Mouse (Mus musculus) midbrain, embryonic 14.5 days (tissue): ENCODE data around the gene Nrip2. TPM values are rescaled to one million over a fixed set of nuclear protein-coding genes. Genes with fewer than 3 reads are reported as not detected.
A peak's percentile ranks its signal among the peaks of the same experiment; 100 is the strongest.
"Not testable (repeated sequence)": the region's sequence is repeated elsewhere in the genome, so short reads cannot be mapped to it uniquely, and the experiment has no call there.

Source experiments
- ATAC-seq: fragments of 200-750 bp; cut with Nextera tagmentation; 2 replicates; pipeline ENCODE4 v1.8.0; 2017; ENCODE audit warnings: moderate number of reproducible peaks, moderate library complexity; ENCODE audit not compliant: low FRiP score, low TSS enrichment
- DNase-seq: peaks from one replicate; pipeline ENCODE4 v3.0.0-alpha.2; 2015
- H3K27ac ChIP-seq: fragments of 300-500 bp; sonication (generic); replicated peaks from 2 replicates; pipeline ENCODE4 v1.5.1; 2014; ENCODE audit warnings: mild to moderate bottlenecking, low read depth, low read length, moderate library complexity
- H3K27me3 ChIP-seq: fragments of 300-500 bp; sonication (generic); 2 replicates; pipeline ENCODE4 v1.6.1; 2014; ENCODE audit warnings: low read length, control low read depth, mixed read lengths; ENCODE audit not compliant: control insufficient read depth, insufficient read depth
- H3K36me3 ChIP-seq: fragments of 300-500 bp; sonication (generic); 2 replicates; pipeline ENCODE4 v1.6.1; 2014; ENCODE audit warnings: low read length, control low read depth; ENCODE audit not compliant: control insufficient read depth, insufficient read depth
- H3K4me1 ChIP-seq: fragments of 300-500 bp; sonication (generic); 2 replicates; pipeline ENCODE4 v1.6.1; 2014; ENCODE audit warnings: mild to moderate bottlenecking, antibody characterized with exemption, low read length, control low read depth; ENCODE audit not compliant: control insufficient read depth, insufficient read depth
- H3K4me2 ChIP-seq: fragments of 300-500 bp; sonication (generic); 2 replicates; pipeline ENCODE4 v1.6.1; 2014; ENCODE audit warnings: mild to moderate bottlenecking, low read length, moderate library complexity
- H3K4me3 ChIP-seq: fragments of 300-500 bp; sonication (generic); replicated peaks from 2 replicates; pipeline ENCODE4 v1.5.1; 2014; ENCODE audit warnings: low read depth, low read length
- H3K9ac ChIP-seq: fragments of 300-500 bp; sonication (generic); replicated peaks from 2 replicates; pipeline ENCODE4 v1.6.1; 2014; ENCODE audit warnings: mild to moderate bottlenecking, low read length, moderate library complexity
- H3K9me3 ChIP-seq: fragments of 300-500 bp; sonication (generic); 2 replicates; pipeline ENCODE4 v1.6.1; 2016; ENCODE audit warnings: low read length, control low read depth, mixed read lengths; ENCODE audit not compliant: control insufficient read depth
- WGBS: fragments of 180-500 bp; shearing (Covaris S2); extraction: QIAGEN DNeasy Blood & Tissue Kit; methylation state at CpG from one replicate; pipeline ENCODE4 v1.1.7; 2014; 5-methylcytosine and 5-hydroxymethylcytosine counted together
- polyA plus RNA-seq: library from polyadenylated mRNA; unstranded; fragments of >200 nt; fragmentation: Nextera tagmentation; extraction: Ambion mirVana; gene quantifications from 2 replicates; pipeline ENCODE4 v1.2.1, GENCODE M21; 2014

The Nrip2 gene
- polyA plus RNA-seq, 1 experiment from 2014 or later: 10.1 TPM

- H3K4me3 ChIP-seq: peak overlapping the region; percentile 74
- peaks cover 12% of the 10 kb centered on the region for H3K4me1 ChIP-seq
- H3K27me3 ChIP-seq: no peaks in the 10 kb centered on the region
- ATAC-seq (peak; percentile 15), DNase-seq (no peak)
- peak overlapping the region; percentile 89 for H3K27ac ChIP-seq
- H3K36me3 ChIP-seq: peaks cover 6% of the 10 kb centered on the region
- no peaks in the 10 kb centered on the region for H3K9me3 ChIP-seq
- peak overlapping the region; percentile 80 for H3K9ac ChIP-seq
- H3K4me2 ChIP-seq: peak overlapping the region; percentile 99
- under 1% methylated on average over 46 of the region's 46 CpGs for WGBS
Measured at GRCm38 (mm10) chr6:128363007-128363825, 35.9 kb upstream of the Nrip2 start.

- no peak for ATAC-seq
- H3K4me1 ChIP-seq: peaks cover 12% of the 10 kb centered on the region
- no peak overlapping the region for H3K27ac ChIP-seq
- H3K9me3 ChIP-seq: no peaks in the 10 kb centered on the region
- H3K36me3 ChIP-seq: no peaks in the 10 kb centered on the region
- WGBS: 82% methylated on average over 6 of the region's 6 CpGs
- DNase-seq: no peak
- no peak overlapping the region for H3K9ac ChIP-seq
- no peaks in the 10 kb centered on the region for H3K27me3 ChIP-seq
- no peak overlapping the region for H3K4me2 ChIP-seq
- no peak overlapping the region for H3K4me3 ChIP-seq
Measured at GRCm38 (mm10) chr6:128364721-128365120, 34.4 kb upstream of the Nrip2 start.

GRCm38 (mm10) chr6:128366466-128366865 is 32.6 kb upstream of the Nrip2 start:
- DNase-seq (no peak), ATAC-seq (no peak)
- Histone ChIP-seq H3K36me3 (peaks cover 4% of the 10 kb centered on the region), H3K4me1 (peaks cover 6% of the 10 kb centered on the region), H3K4me3 (no peak overlapping the region), H3K9ac (no peak overlapping the region), H3K4me2 (no peak overlapping the region), H3K27me3 (no peaks in the 10 kb centered on the region), H3K9me3 (no peaks in the 10 kb centered on the region), H3K27ac (no peak overlapping the region)
- WGBS: 97% methylated on average over 5 of the region's 5 CpGs

GRCm38 (mm10) chr6:128370040-128370439 is 29.1 kb upstream of the Nrip2 start:
- Histone ChIP-seq H3K36me3 (peaks cover 10% of the 10 kb centered on the region), H3K27ac (no peak overlapping the region)

GRCm38 (mm10) chr6:128375192-128375591 is 23.9 kb upstream of the Nrip2 start, which contains the start of the genes Tex52 and Gm44596:
Gene Tex52 (plus strand): TSS chr6:128375456.
Gene Gm44596 (plus strand): TSS chr6:128375503.
- Histone ChIP-seq H3K9ac (no peak within 1 kb of the TSS), H3K27me3 (no peaks in the 10 kb centered on the region), H3K4me3 (no peak within 1 kb of the TSS), H3K36me3 (peaks cover 10% of the 10 kb centered on the region), H3K4me1 (peaks cover 8% of the 10 kb centered on the region), H3K4me2 (no peak within 1 kb of the TSS), H3K27ac (peak within 1 kb of the TSS; percentile 60), H3K9me3 (no peaks in the 10 kb centered on the region)
- DNase-seq: peak; percentile 67
- peak; percentile 67; the same call in 1 of the 2 replicates for ATAC-seq
- WGBS: 5% methylated on average over 6 of the region's 6 CpGs

More at GRCm38 (mm10) chr6:128370040-128370439, 29.1 kb upstream of the Nrip2 start:
- no peaks in the 10 kb centered on the region for H3K9me3 ChIP-seq
- no peaks in the 10 kb centered on the region for H3K27me3 ChIP-seq
- H3K9ac ChIP-seq: no peak overlapping the region
- no peak overlapping the region for H3K4me2 ChIP-seq
- DNase-seq (no peak), ATAC-seq (no peak)
- WGBS: 89% methylated on average over 5 of the region's 5 CpGs
- no peak overlapping the region for H3K4me3 ChIP-seq
- peaks cover 5% of the 10 kb centered on the region for H3K4me1 ChIP-seq

- Histone ChIP-seq H3K9me3 (no peaks in the 10 kb centered on the region), H3K27me3 (no peaks in the 10 kb centered on the region), H3K9ac (no peak overlapping the region), H3K27ac (no peak overlapping the region), H3K4me3 (no peak overlapping the region), H3K4me2 (no peak overlapping the region), H3K4me1 (peaks cover 8% of the 10 kb centered on the region), H3K36me3 (peaks cover 5% of the 10 kb centered on the region)
- DNase-seq (no peak), ATAC-seq (no peak)
- 90% methylated on average over 17 of the region's 17 CpGs for whole genome bisulfite sequencing
Measured at GRCm38 (mm10) chr6:128376371-128377085, 22.6 kb upstream of the Nrip2 start.

GRCm38 (mm10) chr6:128379636-128380035 is 19.5 kb upstream of the Nrip2 start:
- no peak overlapping the region for H3K27ac ChIP-seq
- peaks cover 7% of the 10 kb centered on the region for H3K4me1 ChIP-seq
- DNase-seq (no peak), ATAC-seq (no peak)
- H3K36me3 ChIP-seq: no peaks in the 10 kb centered on the region; the same call in 1 of the 2 replicates
- H3K27me3 ChIP-seq: no peaks in the 10 kb centered on the region
- no peak overlapping the region for H3K4me2 ChIP-seq
- H3K9ac ChIP-seq: no peak overlapping the region
- no peaks in the 10 kb centered on the region for H3K9me3 ChIP-seq
- 91% methylated on average over 16 of the region's 16 CpGs for WGBS
- H3K4me3 ChIP-seq: no peak overlapping the region

GRCm38 (mm10) chr6:128380594-128381167 is 18.4 kb upstream of the Nrip2 start:
- H3K9me3 ChIP-seq: not testable (repeated sequence)
- 76% methylated on average over 1 of the region's 1 CpGs for WGBS

More at GRCm38 (mm10) chr6:128380594-128381167, 18.4 kb upstream of the Nrip2 start:
- H3K27me3 ChIP-seq, H3K27ac ChIP-seq, H3K4me2 ChIP-seq, H3K4me1 ChIP-seq, DNase-seq, ATAC-seq, H3K36me3 ChIP-seq, H3K4me3 ChIP-seq, H3K9ac ChIP-seq: not testable (repeated sequence)
